Mouse (Mus musculus) gastrocnemius, postnatal 36 days (tissue): ENCODE measurements around the gene Tex29. TPM values are rescaled to one million over a fixed set of nuclear protein-coding genes. Genes with fewer than 3 reads are reported as not detected.
"Not testable (repeated sequence)": the region's sequence is repeated elsewhere in the genome, so short reads cannot be mapped to it uniquely, and the experiment has no call there.

ENCODE experiments used
- DNase-seq, 2 experiments: peaks; one replicate each; pipeline ENCODE4 v3.0.0; 2022
- intact Hi-C: fragments of 180-260 bp; cut with DNase I; formaldehyde crosslinking; loops from one replicate; pipeline ENCODE4 v1.15.1; 2025
- total RNA-seq, 2 experiments: library from RNA; stranded (reverse); gene quantifications; 2 replicates each; pipeline ENCODE4 v1.2.3; 2021

Tex29 gene
- total RNA-seq, 2 experiments from 2014 or later, result not detected

DNA sequence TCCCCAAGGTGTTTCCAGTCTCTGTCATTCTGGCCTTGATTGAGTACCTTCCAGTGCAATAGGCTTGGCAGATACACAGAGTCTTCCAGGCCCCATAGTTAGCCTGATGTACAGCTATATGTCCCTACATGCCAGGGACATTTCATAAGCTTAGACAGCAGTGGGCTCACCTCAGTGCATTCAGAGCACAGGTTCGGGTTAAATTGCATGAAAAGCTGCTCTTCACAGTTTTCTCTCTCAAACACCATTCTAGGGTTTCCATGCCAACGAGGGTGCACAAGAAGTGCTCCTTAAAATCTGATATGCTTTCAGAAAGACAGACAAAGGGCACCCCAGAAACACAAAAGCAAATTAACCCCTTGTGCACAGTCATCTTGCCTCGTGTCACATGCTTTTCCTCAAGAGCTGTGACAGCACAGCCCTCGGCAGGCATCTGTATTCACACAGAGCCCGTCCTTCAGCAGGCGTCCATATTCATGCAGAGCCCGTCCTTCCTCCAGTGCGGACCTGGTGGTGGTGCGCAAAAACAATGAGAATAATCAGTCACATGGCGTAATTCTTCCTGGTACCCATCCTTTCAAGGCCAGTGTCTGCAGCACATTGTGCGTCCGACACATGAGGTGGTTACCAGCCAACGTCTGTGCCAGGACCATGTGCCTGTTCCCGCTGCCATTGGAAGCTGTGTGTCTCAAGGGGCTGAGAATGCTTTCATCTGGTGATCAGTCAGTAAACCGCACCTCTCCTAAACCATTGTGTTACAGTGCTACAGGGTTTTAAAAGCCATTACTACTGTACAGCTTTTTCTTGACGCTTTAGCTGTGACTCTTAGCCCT, 9.8 kb upstream of the Tex29 start:
- no peak for DNase-seq
- intact Hi-C loops, result no loop called here

GRCm38 (mm10) chr8:11831174-11831573, 9.1 kb upstream of the Tex29 start:
- intact Hi-C loops, result no loop called here
- DNase-seq, result no peak

- no peak for DNase-seq
- intact Hi-C loops, result no loop called here
Observed at GRCm38 (mm10) chr8:11831939-11832338, 8.3 kb upstream of the Tex29 start.

- DNase-seq, result no peak
- intact Hi-C loops, result no loop called here
Observed at GRCm38 (mm10) chr8:11833157-11833556, 7.1 kb upstream of the Tex29 start.

DNA sequence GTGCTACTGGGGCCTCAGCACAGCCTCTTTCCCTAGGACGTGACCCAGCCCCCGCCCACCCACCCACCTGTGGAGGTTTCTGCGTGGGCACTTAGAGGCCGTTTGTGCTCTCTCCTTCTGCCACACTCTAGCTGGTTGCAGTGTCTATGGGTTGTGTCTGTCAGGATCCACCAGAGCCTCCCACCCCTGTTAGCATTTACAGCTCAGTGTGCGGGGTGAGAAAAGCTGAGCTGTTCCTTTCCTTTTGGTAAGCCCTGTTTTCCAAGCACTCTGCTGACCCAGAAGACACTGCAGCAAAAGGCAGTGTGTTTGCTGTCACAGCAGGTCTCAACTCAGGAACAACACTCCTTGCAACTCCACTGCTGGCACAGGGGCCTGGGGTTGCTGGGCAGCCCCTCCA, 6.1 kb upstream of the Tex29 start:
- DNase-seq, result no peak
- intact Hi-C loops, result no loop called here

GRCm38 (mm10) chr8:11834691-11835090, 5.6 kb upstream of the Tex29 start:
- intact Hi-C loops, result no loop called here
- no peak for DNase-seq

DNA sequence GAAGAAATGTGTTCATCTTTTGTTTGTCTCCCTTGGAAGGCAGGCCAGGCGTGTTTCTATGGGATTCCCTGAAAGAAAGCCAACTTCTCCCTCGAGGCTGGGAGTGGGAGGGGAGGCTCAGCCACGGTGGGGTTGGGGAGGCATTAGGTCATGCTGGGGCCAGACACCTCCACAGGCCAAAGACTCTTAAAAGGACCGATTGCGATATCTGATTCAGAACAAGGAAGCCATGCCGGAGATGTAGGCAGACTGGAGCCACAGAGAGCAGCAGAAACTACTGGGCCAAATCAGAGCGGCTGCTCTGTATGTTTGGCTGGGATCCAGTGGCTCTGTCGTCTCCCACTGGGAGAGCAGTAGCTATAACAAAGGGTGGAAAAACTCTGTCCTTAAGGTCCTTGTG, 1.3 kb downstream of the Tex29 start:
- intact Hi-C loops, result no loop called here
- no peak for DNase-seq

GRCm38 (mm10) chr8:11842757-11843156, 2.5 kb downstream of the Tex29 start:
- no peak for DNase-seq
- intact Hi-C loops, result no loop called here

- intact Hi-C loops, result no loop called here
- DNase-seq, result no peak
Observed at GRCm38 (mm10) chr8:11843677-11844315, 3.5 kb downstream of the Tex29 start.

- DNase-seq, result no peak
- intact Hi-C loops, result no loop called here
Observed at GRCm38 (mm10) chr8:11844316-11844685, 4.0 kb downstream of the Tex29 start.

DNA sequence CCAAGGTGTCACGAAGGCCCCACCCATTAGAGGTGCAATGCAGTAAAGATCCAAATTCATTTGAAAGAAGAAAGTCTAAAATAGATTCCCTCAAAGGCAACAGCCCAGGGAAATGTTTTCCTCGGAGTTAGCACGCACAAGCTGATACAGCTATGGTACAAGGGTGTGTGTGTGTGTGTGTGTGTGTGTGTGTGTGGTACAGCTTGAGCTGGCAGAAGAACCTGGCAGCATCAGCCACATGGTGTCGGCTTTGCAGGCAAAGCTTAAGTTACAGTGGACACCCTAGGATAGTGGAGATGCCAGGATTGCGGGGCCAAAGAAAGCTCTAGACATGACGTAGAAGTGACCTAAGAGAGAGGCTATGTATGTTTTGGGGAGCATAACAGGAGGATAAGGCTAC, 6.5 kb downstream of the Tex29 start:
- no peak for DNase-seq
- intact Hi-C loops, result no loop called here

DNA sequence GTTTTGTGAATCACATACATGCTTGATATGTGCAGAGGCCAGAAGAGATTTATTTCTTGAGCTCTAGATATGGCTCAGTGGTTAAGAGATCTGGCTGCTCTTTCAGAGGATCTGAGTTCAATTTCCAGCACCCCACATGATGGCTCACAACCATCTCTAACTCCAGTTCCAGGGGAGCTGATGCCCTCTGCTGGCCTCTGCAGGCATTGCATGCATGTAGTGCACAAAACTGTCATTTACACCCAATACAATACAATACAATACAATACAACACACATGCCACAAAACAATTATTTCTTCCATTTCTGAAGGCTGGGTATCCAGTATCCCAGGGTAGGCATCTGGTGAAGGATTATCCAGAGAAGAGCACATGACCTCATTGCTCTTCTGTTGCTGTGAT, 27.6 kb downstream of the Tex29 start:
- no peak for DNase-seq
- intact Hi-C loops, result no loop called here

GRCm38 (mm10) chr8:11874227-11874626, 34.0 kb downstream of the Tex29 start:
- intact Hi-C loops, result loop anchor here (10.0 kb wide), 1 partner anchor 1359 kb away; no protein-coding TSS in a partner anchor
- DNase-seq, result not testable (repeated sequence)

- intact Hi-C loops, result no loop called here
- no peak for DNase-seq
Observed at GRCm38 (mm10) chr8:11884646-11885045, 44.4 kb downstream of the Tex29 start.

- intact Hi-C loops, result no loop called here
- DNase-seq, result no peak
Observed at GRCm38 (mm10) chr8:11885881-11886699, 45.8 kb downstream of the Tex29 start.

- intact Hi-C loops, result no loop called here
Observed at GRCm38 (mm10) chr8:11886824-11887223, 46.5 kb downstream of the Tex29 start.

GRCm38 (mm10) chr8:11889156-11890018, 49.1 kb downstream of the Tex29 start:
- intact Hi-C loops, result no loop called here
- no peak for DNase-seq

More at GRCm38 (mm10) chr8:11886824-11887223, 46.5 kb downstream of the Tex29 start:
- DNase-seq, result no peak

DNA sequence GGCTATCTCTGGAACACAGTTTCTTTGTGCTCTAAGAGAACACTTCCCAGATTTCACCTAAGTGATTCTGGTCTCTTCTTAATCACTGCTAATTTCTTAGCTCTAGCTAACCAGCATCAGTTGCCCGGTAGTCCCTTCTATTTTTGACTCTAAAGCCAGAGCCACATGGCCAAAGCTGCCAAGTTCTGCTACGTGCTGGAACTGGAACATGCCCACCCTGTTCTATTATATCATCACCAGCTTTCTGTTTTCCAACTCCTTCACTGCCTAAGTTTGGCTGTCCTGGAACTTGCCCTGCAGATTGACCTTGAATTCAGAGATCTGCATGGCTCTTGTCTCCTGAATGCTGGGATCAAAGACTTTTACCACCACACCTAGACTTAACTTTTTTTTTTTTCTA, 52.5 kb downstream of the Tex29 start:
- no peak for DNase-seq
- intact Hi-C loops, result no loop called here

- intact Hi-C loops, result no loop called here
- no peak for DNase-seq
Observed at GRCm38 (mm10) chr8:11896022-11896662, 55.9 kb downstream of the Tex29 start.

- DNase-seq, result no peak
- intact Hi-C loops, result no loop called here
Observed at GRCm38 (mm10) chr8:11896677-11897076, 56.4 kb downstream of the Tex29 start.
